Mouse (Mus musculus) stomach, postnatal 0 days (tissue): ENCODE data around the gene Pkdcc.

Experiments
- CTCF ChIP-seq: IDR thresholded peaks from 2 replicates; pipeline ENCODE4 v1.5.1; 2016; ENCODE audit warnings: antibody characterized with exemption, low read depth, mild to moderate bottlenecking, moderate library complexity
- EP300 ChIP-seq: optimal IDR thresholded peaks from 2 replicates; pipeline ENCODE3; 2016; ENCODE audit warnings: antibody characterized with exemption

DNA sequence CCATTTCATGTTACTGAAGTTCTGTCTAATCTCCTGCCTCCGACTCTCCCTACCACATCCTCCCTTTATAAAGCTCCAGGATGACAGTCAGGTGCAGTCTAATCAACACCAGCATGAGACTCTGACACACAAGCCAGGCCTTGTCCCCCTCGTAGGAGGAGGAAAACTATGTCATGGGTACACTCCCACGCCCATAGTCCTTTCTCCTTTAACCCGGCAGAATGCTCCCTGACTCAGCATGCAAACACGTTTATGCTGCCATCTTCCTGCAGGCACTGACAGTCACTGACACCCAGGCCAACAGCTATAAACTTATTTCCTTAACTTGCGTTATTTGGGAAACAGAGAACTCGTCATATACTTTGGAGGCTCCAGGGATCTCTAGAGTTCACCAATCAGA lies 33.5 kb upstream of the Pkdcc start:
- TF ChIP-seq CTCF (no peak), EP300 (no peak)
